Mouse (Mus musculus): ENCODE data around the gene Ifng. TPM values are rescaled to one million over a fixed set of nuclear protein-coding genes. Genes with fewer than 3 reads are reported as not detected.
"Not testable (repeated sequence)": the region's sequence is repeated elsewhere in the genome, so short reads cannot be mapped to it uniquely, and the experiment has no call there.

The Ifng gene
- polyA plus RNA-seq, 1 experiment, result not detected

GRCm38 (mm10) chr10:118466481-118466880 lies 25.6 kb downstream of the Ifng start:
- Histone ChIP-seq H3K4me1 (ENCODE audit: control insufficient read depth, insufficient read depth, insufficient read length, low read length) (no peaks in the 10 kb centered on the region), H3K27ac (replicated peaks; ENCODE audit: low read depth, low read length) (no peak overlapping the region), H3K4me3 (ENCODE audit: insufficient read depth, low read depth, low read length) (no peak overlapping the region)

GRCm38 (mm10) chr10:118469047-118469446 lies 28.2 kb downstream of the Ifng start:
- H3K4me3 ChIP-seq (ENCODE audit: insufficient read depth, low read depth, low read length), result no peak overlapping the region
- H3K27ac ChIP-seq (replicated peaks; ENCODE audit: low read depth, low read length), result no peak overlapping the region
- no peaks in the 10 kb centered on the region for H3K4me1 ChIP-seq (ENCODE audit: control insufficient read depth, insufficient read depth, insufficient read length, low read length)

- H3K4me3 ChIP-seq (ENCODE audit: insufficient read depth, low read depth, low read length), result no peak overlapping the region
- H3K27ac ChIP-seq (replicated peaks; ENCODE audit: low read depth, low read length), result no peak overlapping the region
- H3K4me1 ChIP-seq (ENCODE audit: control insufficient read depth, insufficient read depth, insufficient read length, low read length), result no peaks in the 10 kb centered on the region
Measured at GRCm38 (mm10) chr10:118470296-118470957, 29.6 kb downstream of the Ifng start.

GRCm38 (mm10) chr10:118472846-118473245 lies 32.0 kb downstream of the Ifng start:
- H3K4me1 ChIP-seq (ENCODE audit: control insufficient read depth, insufficient read depth, insufficient read length, low read length); H3K4me3 ChIP-seq (ENCODE audit: insufficient read depth, low read depth, low read length); H3K27ac ChIP-seq (replicated peaks; ENCODE audit: low read depth, low read length): not testable (repeated sequence)

- no peak overlapping the region for H3K4me3 ChIP-seq (ENCODE audit: insufficient read depth, low read depth, low read length)
- no peak overlapping the region for H3K27ac ChIP-seq (replicated peaks; ENCODE audit: low read depth, low read length)
- H3K4me1 ChIP-seq (ENCODE audit: control insufficient read depth, insufficient read depth, insufficient read length, low read length), result no peaks in the 10 kb centered on the region
Measured at GRCm38 (mm10) chr10:118476696-118477095, 35.9 kb downstream of the Ifng start.

GRCm38 (mm10) chr10:118477297-118477696 lies 36.5 kb downstream of the Ifng start:
- Histone ChIP-seq H3K27ac (replicated peaks; ENCODE audit: low read depth, low read length) (no peak overlapping the region), H3K4me3 (ENCODE audit: insufficient read depth, low read depth, low read length) (no peak overlapping the region), H3K4me1 (ENCODE audit: control insufficient read depth, insufficient read depth, insufficient read length, low read length) (no peaks in the 10 kb centered on the region)

GRCm38 (mm10) chr10:118479244-118479643 lies 38.4 kb downstream of the Ifng start:
- Histone ChIP-seq H3K4me3 (ENCODE audit: insufficient read depth, low read depth, low read length) (no peak overlapping the region), H3K4me1 (ENCODE audit: control insufficient read depth, insufficient read depth, insufficient read length, low read length) (no peaks in the 10 kb centered on the region), H3K27ac (replicated peaks; ENCODE audit: low read depth, low read length) (no peak overlapping the region)

- Histone ChIP-seq H3K4me3 (ENCODE audit: insufficient read depth, low read depth, low read length) (no peak overlapping the region), H3K27ac (replicated peaks; ENCODE audit: low read depth, low read length) (no peak overlapping the region), H3K4me1 (ENCODE audit: control insufficient read depth, insufficient read depth, insufficient read length, low read length) (no peaks in the 10 kb centered on the region)
Measured at GRCm38 (mm10) chr10:118480118-118480517, 39.3 kb downstream of the Ifng start.

- Histone ChIP-seq H3K4me3 (ENCODE audit: insufficient read depth, low read depth, low read length) (no peak overlapping the region), H3K27ac (replicated peaks; ENCODE audit: low read depth, low read length) (no peak overlapping the region), H3K4me1 (ENCODE audit: control insufficient read depth, insufficient read depth, insufficient read length, low read length) (no peaks in the 10 kb centered on the region)
Measured at GRCm38 (mm10) chr10:118480793-118481192, 39.9 kb downstream of the Ifng start.

GRCm38 (mm10) chr10:118494109-118494508 lies 53.3 kb downstream of the Ifng start:
- Histone ChIP-seq H3K4me1 (ENCODE audit: control insufficient read depth, insufficient read depth, insufficient read length, low read length) (no peaks in the 10 kb centered on the region), H3K4me3 (ENCODE audit: insufficient read depth, low read depth, low read length) (no peak overlapping the region), H3K27ac (replicated peaks; ENCODE audit: low read depth, low read length) (no peak overlapping the region)

GRCm38 (mm10) chr10:118495362-118495761 lies 54.5 kb downstream of the Ifng start:
- no peak overlapping the region for H3K4me3 ChIP-seq (ENCODE audit: insufficient read depth, low read depth, low read length)
- H3K27ac ChIP-seq (replicated peaks; ENCODE audit: low read depth, low read length), result no peak overlapping the region
- H3K4me1 ChIP-seq (ENCODE audit: control insufficient read depth, insufficient read depth, insufficient read length, low read length), result no peaks in the 10 kb centered on the region

Other genes starting within 250 kb of the Ifng start
- not detected in 2 replicates for gene Il22, start 236.1 kb upstream of the Ifng start, polyA plus RNA-seq (2012; ENCODE audit: insufficient read depth, insufficient read length, missing spikeins)
- not detected in 2 replicates for gene Gm32717, start 200.3 kb upstream of the Ifng start, polyA plus RNA-seq (2012; ENCODE audit: insufficient read depth, insufficient read length, missing spikeins)
- not detected in 2 replicates for gene Gm32802, start 182.4 kb upstream of the Ifng start, polyA plus RNA-seq (2012; ENCODE audit: insufficient read depth, insufficient read length, missing spikeins)
- gene Iltifb, start 146.0 kb upstream of the Ifng start, polyA plus RNA-seq (2012; ENCODE audit: insufficient read depth, insufficient read length, missing spikeins), result not detected in 2 replicates
- not detected in 2 replicates for gene Gm9040, start 114.1 kb upstream of the Ifng start, polyA plus RNA-seq (2012; ENCODE audit: insufficient read depth, insufficient read length, missing spikeins)
- gene Gm9044, start 108.6 kb upstream of the Ifng start, polyA plus RNA-seq (2012; ENCODE audit: insufficient read depth, insufficient read length, missing spikeins), result not detected in 2 replicates
- gene Gm9045, start 103.2 kb upstream of the Ifng start, polyA plus RNA-seq (2012; ENCODE audit: insufficient read depth, insufficient read length, missing spikeins), result not detected in 2 replicates
- gene Gm9046, start 97.8 kb upstream of the Ifng start, polyA plus RNA-seq (2012; ENCODE audit: insufficient read depth, insufficient read length, missing spikeins), result not detected in 2 replicates
- not detected in 2 replicates for gene Gm9048, start 92.4 kb upstream of the Ifng start, polyA plus RNA-seq (2012; ENCODE audit: insufficient read depth, insufficient read length, missing spikeins)
- gene Gm9049, start 86.9 kb upstream of the Ifng start, polyA plus RNA-seq (2012; ENCODE audit: insufficient read depth, insufficient read length, missing spikeins), result not detected in 2 replicates